29 mouse cellular contexts compared by ENCODE assay signal in the genomic region with DNA sequence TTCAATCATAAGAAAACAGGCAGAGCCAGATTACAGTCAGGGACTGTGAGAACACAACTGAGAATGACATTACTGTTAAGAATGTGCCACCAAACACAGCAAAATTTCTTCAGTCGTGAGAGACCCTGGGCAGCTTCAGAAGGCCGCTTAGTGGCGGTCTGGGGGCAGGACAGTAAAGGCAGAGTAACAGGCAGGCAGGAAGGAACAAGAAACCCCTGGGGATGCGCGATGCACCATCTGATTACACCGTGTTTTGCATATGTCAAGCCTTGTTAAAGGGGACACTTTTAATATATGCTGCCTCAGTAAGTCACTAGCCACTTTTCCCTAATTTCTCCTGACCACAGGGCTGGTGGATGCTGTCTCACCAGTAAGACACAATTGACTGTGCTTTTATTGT.
A peak's percentile ranks its signal among the peaks of the same experiment; 100 is the strongest.
DNase-seq lines count a peak whose midpoint lies in the region; ATAC-seq and TF ChIP-seq lines count a peak whose summit lies in the region.
"Had no signal": no experiment of that assay in that cellular context is flagged by ENCODE, and none has a peak within 500 bp of the region (broad histone marks: within the 10 kb centered on the region; RNA-seq: fewer than 3 reads in every experiment).

No protein-coding gene starts in this region.

- TF ChIP-seq EP300 in liver, postnatal 0 days (IDR thresholded peaks at IDR 0.05; ENCODE audit: low read depth): no peak

- H3K9me3 ChIP-seq in liver, postnatal 0 days (ENCODE audit: low read length): no peaks in the 10 kb centered on the region
- no peaks in the 10 kb centered on the region for H3K9me3 ChIP-seq in liver, embryonic 11.5 days (ENCODE audit: control insufficient read depth, low read length)
- H3K9me3 ChIP-seq in forebrain, embryonic 12.5 days: no peaks in the 10 kb centered on the region
- H3K9me3 ChIP-seq: G1E; heart, embryonic 12.5 days; liver, embryonic 15.5 days; lung, embryonic 15.5 days; midbrain, embryonic 13.5 days; neural tube, embryonic 12.5 days had no signal

- no peaks in the 10 kb centered on the region for H3K36me3 ChIP-seq in liver, postnatal 0 days (replicated peaks; ENCODE audit: insufficient read depth, low read length)
- no peaks in the 10 kb centered on the region for H3K36me3 ChIP-seq in liver, embryonic 11.5 days (ENCODE audit: control insufficient read depth, insufficient read depth, low read length)
- H3K36me3 ChIP-seq in splenic B cell, adult 2 months (ENCODE audit: control insufficient read depth, insufficient read depth, low read length, poor library complexity, severe bottlenecking): no peaks in the 10 kb centered on the region
- H3K36me3 ChIP-seq in forebrain, embryonic 12.5 days (replicated peaks): no peaks in the 10 kb centered on the region
- H3K36me3 ChIP-seq: G1E; heart, embryonic 12.5 days; liver, embryonic 15.5 days; lung, embryonic 15.5 days; midbrain, embryonic 13.5 days; neural tube, embryonic 12.5 days had no signal

- no peaks in the 10 kb centered on the region for H3K4me1 ChIP-seq in liver, postnatal 0 days (ENCODE audit: insufficient read depth)
- no peaks in the 10 kb centered on the region for H3K4me1 ChIP-seq in liver, embryonic 11.5 days (replicated peaks; ENCODE audit: control insufficient read depth, insufficient read depth, low read length)
- H3K4me1 ChIP-seq in forebrain, embryonic 12.5 days: no peaks in the 10 kb centered on the region; the same call in 1 of the 2 replicates
- H3K4me1 ChIP-seq: heart, embryonic 12.5 days; liver, embryonic 15.5 days; lung, embryonic 15.5 days had no signal

- 0 out of 2 replicates have a peak, but pooled peaks cover 3% of the 10 kb centered on the region for H3K27me3 ChIP-seq in liver, postnatal 0 days (ENCODE audit: insufficient read depth, low read length)
- H3K27me3 ChIP-seq in liver, embryonic 11.5 days (replicated peaks; ENCODE audit: control insufficient read depth, insufficient read depth, low read length): no peaks in the 10 kb centered on the region
- H3K27me3 ChIP-seq in splenic B cell, adult 2 months (ENCODE audit: control insufficient read depth, insufficient read depth, low read length, poor library complexity, severe bottlenecking): no peaks in the 10 kb centered on the region
- H3K27me3 ChIP-seq in forebrain, embryonic 12.5 days: 0 out of 2 replicates have a peak, but pooled peaks cover 6% of the 10 kb centered on the region
- H3K27me3 ChIP-seq: heart, embryonic 12.5 days; liver, embryonic 15.5 days; lung, embryonic 15.5 days; midbrain, embryonic 13.5 days; neural tube, embryonic 12.5 days had no signal

- no peak overlapping the region for H3K27ac ChIP-seq in liver, postnatal 0 days (ENCODE audit: low read depth)
- H3K27ac ChIP-seq in liver, embryonic 11.5 days (ENCODE audit: low read depth, low read length): no peak overlapping the region
- no peak overlapping the region for H3K27ac ChIP-seq in forebrain, embryonic 12.5 days
- H3K27ac ChIP-seq: heart, adult 2 months; liver, embryonic 15.5 days; lung, embryonic 15.5 days; midbrain, embryonic 13.5 days; neural tube, embryonic 12.5 days had no signal

- H3K4me2 ChIP-seq in liver, postnatal 0 days (ENCODE audit: low read depth, low read length): no peak overlapping the region
- H3K4me2 ChIP-seq in liver, embryonic 11.5 days: no peak overlapping the region
- H3K4me2 ChIP-seq in forebrain, embryonic 12.5 days: no peak overlapping the region
- H3K4me2 ChIP-seq: heart, embryonic 12.5 days; liver, embryonic 15.5 days; lung, embryonic 15.5 days; midbrain, embryonic 13.5 days; neural tube, embryonic 12.5 days had no signal

- no peak overlapping the region for H3K9ac ChIP-seq in liver, postnatal 0 days (replicated peaks)
- no peak overlapping the region for H3K9ac ChIP-seq in liver, embryonic 11.5 days (ENCODE audit: low read depth, low read length)
- no peak overlapping the region for H3K9ac ChIP-seq in forebrain, embryonic 12.5 days
- H3K9ac ChIP-seq: heart, embryonic 12.5 days; liver, embryonic 15.5 days; lung, embryonic 15.5 days; midbrain, embryonic 13.5 days; neural tube, embryonic 12.5 days had no signal

- H3K4me3 ChIP-seq in liver, postnatal 0 days (ENCODE audit: low read depth, low read length): no peak overlapping the region
- H3K4me3 ChIP-seq in liver, embryonic 11.5 days (ENCODE audit: low read depth, low read length): no peak overlapping the region
- no peak overlapping the region for H3K4me3 ChIP-seq in forebrain, embryonic 12.5 days (replicated peaks)
- H3K4me3 ChIP-seq: erythroblast, embryonic 14.5 days; heart, adult 2 months; heart, embryonic 12.5 days; liver, embryonic 15.5 days; lung, embryonic 15.5 days; midbrain, embryonic 13.5 days; neural tube, embryonic 12.5 days had no signal

- ATAC-seq in liver, postnatal 0 days: no peak
- ATAC-seq in liver, embryonic 11.5 days (replicated peaks; ENCODE audit: low FRiP score): no peak
- no peak for ATAC-seq in granulocyte monocyte progenitor cell, adult 5-6 weeks (replicated peaks; ENCODE audit: poor library complexity, severe bottlenecking)
- no peak for ATAC-seq in forebrain, embryonic 12.5 days (ENCODE audit: low FRiP score)
- ATAC-seq: forebrain, embryonic 14.5 days; intestine, postnatal 0 days; midbrain, embryonic 13.5 days had no signal

- no peak for TF ChIP-seq CTCF in liver, postnatal 0 days (IDR thresholded peaks at IDR 0.05; ENCODE audit: low read depth)

- peak; percentile 16 for DNase-seq in liver, postnatal 0 days
- no peak for DNase-seq in liver, embryonic 11.5 days (ENCODE audit: low spot score)
- peak; percentile 30 to 31 for DNase-seq in spleen, postnatal 36 days (ENCODE audit: low spot score in 2 of 2)
- no peak for DNase-seq in spleen, adult 12 weeks (ENCODE audit: low spot score)
- DNase-seq in mesoderm, embryonic 11.5 days (ENCODE audit: low read depth, low spot score): peak; percentile 23
- DNase-seq in splenic B cell, adult 2 months (ENCODE audit: low read depth, low spot score): peak; percentile 54
- DNase-seq: adrenal gland, postnatal 10 days; cerebellum, adult 11-12 months; cerebellum, adult 9-11 months; gastrocnemius, postnatal 25 days; heart, adult 2 months; kidney, adult 9 months; kidney, postnatal 10 days; layer of hippocampus, postnatal 36 days; liver; lung, postnatal 36 days; right cerebral cortex, adult 18-20 months; thymus, postnatal 14 days had no signal

- 56% methylated on average over 6 of the region's 6 CpGs for WGBS in liver, postnatal 0 days (ENCODE audit: insufficient replicate concordance)
- WGBS in liver, embryonic 11.5 days: 42% methylated on average over 6 of the region's 6 CpGs
- WGBS in forebrain, embryonic 12.5 days: 58% methylated on average over 6 of the region's 6 CpGs

Comparison
In these comparisons a context has a peak if more than half of its experiments do, and no peak if none do; other contexts are left out.
1. DNase-seq: peak in liver, postnatal 0 days (single experiment), spleen, postnatal 36 days (2 of 2), mesoderm, embryonic 11.5 days (single experiment) and splenic B cell, adult 2 months (single experiment); none in liver, embryonic 11.5 days (single experiment) and spleen, adult 12 weeks (single experiment).